Mouse (Mus musculus): Measurements from ENCODE around the gene Foxl1. TPM values are rescaled to one million over a fixed set of nuclear protein-coding genes. Genes with fewer than 3 reads are reported as not detected.

The Foxl1 gene
- polyA plus RNA-seq, 1 experiment from 2014 or later, result 1.9 TPM

GRCm38 (mm10) chr8:121113261-121113660, 14.5 kb upstream of the Foxl1 start:
- WGBS, result 2% methylated on average over 21 of the region's 21 CpGs
- Histone ChIP-seq H3K27me3 (ENCODE audit: control insufficient read depth, insufficient read depth, low read length) (peaks cover 59% of the 10 kb centered on the region), H3K9ac (ENCODE audit: low read depth, low read length) (no peak overlapping the region), H3K4me2 (replicated peaks; ENCODE audit: low read depth, low read length) (no peak overlapping the region), H3K4me1 (replicated peaks; ENCODE audit: control insufficient read depth, insufficient read depth, low read length) (peaks cover 8% of the 10 kb centered on the region; the same call in 1 of the 2 replicates), H3K4me3 (ENCODE audit: low read depth, low read length) (no peak overlapping the region), H3K9me3 (ENCODE audit: control insufficient read depth, low read length) (no peaks in the 10 kb centered on the region), H3K27ac (ENCODE audit: low read depth, low read length) (no peak overlapping the region), H3K36me3 (ENCODE audit: control insufficient read depth, insufficient read depth, low read length) (no peaks in the 10 kb centered on the region)
- ATAC-seq (ENCODE audit: low FRiP score) (peak; percentile 16; the same call in 1 of the 2 replicates), DNase-seq (ENCODE audit: low spot score) (peak; percentile 98)

GRCm38 (mm10) chr8:121115136-121115535, 12.6 kb upstream of the Foxl1 start:
- ATAC-seq (ENCODE audit: low FRiP score) (no peak), DNase-seq (ENCODE audit: low spot score) (peak; percentile 54)
- no peak overlapping the region for H3K9ac ChIP-seq (ENCODE audit: low read depth, low read length)

GRCm38 (mm10) chr8:121115948-121116347, 11.8 kb upstream of the Foxl1 start, which contains the start of gene Foxc2:
Foxc2 (plus strand) TSS chr8:121116171.
- Histone ChIP-seq H3K4me1 (replicated peaks; ENCODE audit: control insufficient read depth, insufficient read depth, low read length) (peaks cover 8% of the 10 kb centered on the region; the same call in 1 of the 2 replicates), H3K9me3 (ENCODE audit: control insufficient read depth, low read length) (no peaks in the 10 kb centered on the region), H3K4me2 (replicated peaks; ENCODE audit: low read depth, low read length) (peak within 1 kb of the TSS; percentile 55), H3K27me3 (ENCODE audit: control insufficient read depth, insufficient read depth, low read length) (peaks cover 83% of the 10 kb centered on the region), H3K4me3 (ENCODE audit: low read depth, low read length) (peak within 1 kb of the TSS; percentile 37), H3K36me3 (ENCODE audit: control insufficient read depth, insufficient read depth, low read length) (no peaks in the 10 kb centered on the region), H3K27ac (ENCODE audit: low read depth, low read length) (peak within 1 kb of the TSS; percentile 37; the same call in 1 of the 2 replicates), H3K9ac (ENCODE audit: low read depth, low read length) (peak within 1 kb of the TSS; percentile 24; the same call in 1 of the 2 replicates)
- under 1% methylated on average over 25 of the region's 25 CpGs for WGBS
- DNase-seq (ENCODE audit: low spot score) (peak; percentile 84), ATAC-seq (ENCODE audit: low FRiP score) (no peak)

More at GRCm38 (mm10) chr8:121115136-121115535, 12.6 kb upstream of the Foxl1 start:
- H3K9me3 ChIP-seq (ENCODE audit: control insufficient read depth, low read length), result no peaks in the 10 kb centered on the region
- H3K4me2 ChIP-seq (replicated peaks; ENCODE audit: low read depth, low read length), result no peak overlapping the region; the same call in 1 of the 2 replicates
- no peaks in the 10 kb centered on the region for H3K36me3 ChIP-seq (ENCODE audit: control insufficient read depth, insufficient read depth, low read length)
- H3K27ac ChIP-seq (ENCODE audit: low read depth, low read length), result no peak overlapping the region
- peaks cover 8% of the 10 kb centered on the region; the same call in 1 of the 2 replicates for H3K4me1 ChIP-seq (replicated peaks; ENCODE audit: control insufficient read depth, insufficient read depth, low read length)
- H3K27me3 ChIP-seq (ENCODE audit: control insufficient read depth, insufficient read depth, low read length), result peaks cover 75% of the 10 kb centered on the region
- H3K4me3 ChIP-seq (ENCODE audit: low read depth, low read length), result no peak overlapping the region
- WGBS, result under 1% methylated on average over 25 of the region's 25 CpGs

- DNase-seq (ENCODE audit: low spot score) (peak; percentile 69), ATAC-seq (ENCODE audit: low FRiP score) (no peak)
- under 1% methylated on average over 55 of the region's 55 CpGs for WGBS
These were observed 11.1 kb upstream of the Foxl1 start for GRCm38 (mm10) chr8:121116591-121117185.

GRCm38 (mm10) chr8:121117186-121117651, 10.5 kb upstream of the Foxl1 start:
- peak overlapping the region; percentile 55 for H3K4me2 ChIP-seq (replicated peaks; ENCODE audit: low read depth, low read length)
- WGBS, result under 1% methylated on average over 46 of the region's 62 CpGs
- no peaks in the 10 kb centered on the region for H3K9me3 ChIP-seq (ENCODE audit: control insufficient read depth, low read length)
- DNase-seq (ENCODE audit: low spot score) (peak; percentile 55), ATAC-seq (ENCODE audit: low FRiP score) (no peak)
- H3K9ac ChIP-seq (ENCODE audit: low read depth, low read length), result peak overlapping the region; percentile 21; the same call in 1 of the 2 replicates
- H3K4me3 ChIP-seq (ENCODE audit: low read depth, low read length), result peak overlapping the region; percentile 37
- H3K27me3 ChIP-seq (ENCODE audit: control insufficient read depth, insufficient read depth, low read length), result peaks cover 92% of the 10 kb centered on the region
- H3K27ac ChIP-seq (ENCODE audit: low read depth, low read length), result peak overlapping the region; percentile 34
- H3K4me1 ChIP-seq (replicated peaks; ENCODE audit: control insufficient read depth, insufficient read depth, low read length), result peaks cover 8% of the 10 kb centered on the region; the same call in 1 of the 2 replicates
- no peaks in the 10 kb centered on the region for H3K36me3 ChIP-seq (ENCODE audit: control insufficient read depth, insufficient read depth, low read length)

More at GRCm38 (mm10) chr8:121116591-121117185, 11.1 kb upstream of the Foxl1 start:
- H3K27ac ChIP-seq (ENCODE audit: low read depth, low read length), result peak overlapping the region; percentile 37; the same call in 1 of the 2 replicates
- H3K4me1 ChIP-seq (replicated peaks; ENCODE audit: control insufficient read depth, insufficient read depth, low read length), result peaks cover 8% of the 10 kb centered on the region; the same call in 1 of the 2 replicates
- peak overlapping the region; percentile 24; the same call in 1 of the 2 replicates for H3K9ac ChIP-seq (ENCODE audit: low read depth, low read length)
- H3K4me3 ChIP-seq (ENCODE audit: low read depth, low read length), result peak overlapping the region; percentile 37
- no peaks in the 10 kb centered on the region for H3K9me3 ChIP-seq (ENCODE audit: control insufficient read depth, low read length)
- peaks cover 89% of the 10 kb centered on the region for H3K27me3 ChIP-seq (ENCODE audit: control insufficient read depth, insufficient read depth, low read length)
- H3K4me2 ChIP-seq (replicated peaks; ENCODE audit: low read depth, low read length), result peak overlapping the region; percentile 55
- no peaks in the 10 kb centered on the region for H3K36me3 ChIP-seq (ENCODE audit: control insufficient read depth, insufficient read depth, low read length)

- no peaks in the 10 kb centered on the region for H3K36me3 ChIP-seq (ENCODE audit: control insufficient read depth, insufficient read depth, low read length)
- DNase-seq (ENCODE audit: low spot score) (peak; percentile 59), ATAC-seq (ENCODE audit: low FRiP score) (no peak)
- H3K27ac ChIP-seq (ENCODE audit: low read depth, low read length), result no peak overlapping the region
- whole genome bisulfite sequencing, result 2% methylated on average over 28 of the region's 28 CpGs
- no peak overlapping the region for H3K9ac ChIP-seq (ENCODE audit: low read depth, low read length)
- H3K4me3 ChIP-seq (ENCODE audit: low read depth, low read length), result peak overlapping the region; percentile 37
- peak overlapping the region; percentile 0; the same call in 1 of the 2 replicates for H3K4me2 ChIP-seq (replicated peaks; ENCODE audit: low read depth, low read length)
- H3K4me1 ChIP-seq (replicated peaks; ENCODE audit: control insufficient read depth, insufficient read depth, low read length), result peaks cover 8% of the 10 kb centered on the region; the same call in 1 of the 2 replicates
- H3K9me3 ChIP-seq (ENCODE audit: control insufficient read depth, low read length), result no peaks in the 10 kb centered on the region
- H3K27me3 ChIP-seq (ENCODE audit: control insufficient read depth, insufficient read depth, low read length), result peaks cover 94% of the 10 kb centered on the region
These were observed 9.8 kb upstream of the Foxl1 start for GRCm38 (mm10) chr8:121117906-121118305.

- Histone ChIP-seq H3K9ac (ENCODE audit: low read depth, low read length) (no peak overlapping the region), H3K27me3 (ENCODE audit: control insufficient read depth, insufficient read depth, low read length) (peaks cover 98% of the 10 kb centered on the region), H3K4me3 (ENCODE audit: low read depth, low read length) (peak overlapping the region; percentile 24), H3K4me1 (replicated peaks; ENCODE audit: control insufficient read depth, insufficient read depth, low read length) (peaks cover 8% of the 10 kb centered on the region; the same call in 1 of the 2 replicates), H3K27ac (ENCODE audit: low read depth, low read length) (no peak overlapping the region), H3K4me2 (replicated peaks; ENCODE audit: low read depth, low read length) (no peak overlapping the region), H3K9me3 (ENCODE audit: control insufficient read depth, low read length) (no peaks in the 10 kb centered on the region), H3K36me3 (ENCODE audit: control insufficient read depth, insufficient read depth, low read length) (no peaks in the 10 kb centered on the region)
- no peak for ATAC-seq (ENCODE audit: low FRiP score)
- WGBS, result 2% methylated on average over 18 of the region's 18 CpGs
- DNase-seq (ENCODE audit: low spot score), result peak; percentile 62
These were observed 8.9 kb upstream of the Foxl1 start for GRCm38 (mm10) chr8:121118634-121119420.

GRCm38 (mm10) chr8:121119635-121120455, 7.9 kb upstream of the Foxl1 start:
- H3K4me2 ChIP-seq (replicated peaks; ENCODE audit: low read depth, low read length), result no peak overlapping the region
- no peak for ATAC-seq (ENCODE audit: low FRiP score)
- H3K4me1 ChIP-seq (replicated peaks; ENCODE audit: control insufficient read depth, insufficient read depth, low read length), result peaks cover 8% of the 10 kb centered on the region; the same call in 1 of the 2 replicates
- no peak overlapping the region for H3K27ac ChIP-seq (ENCODE audit: low read depth, low read length)
- 5% methylated on average over 12 of the region's 12 CpGs for WGBS
- DNase-seq (ENCODE audit: low spot score), result peak; percentile 48
- peak overlapping the region; percentile 12; the same call in 1 of the 2 replicates for H3K4me3 ChIP-seq (ENCODE audit: low read depth, low read length)
- H3K27me3 ChIP-seq (ENCODE audit: control insufficient read depth, insufficient read depth, low read length), result peaks cover 97% of the 10 kb centered on the region
- no peaks in the 10 kb centered on the region for H3K36me3 ChIP-seq (ENCODE audit: control insufficient read depth, insufficient read depth, low read length)
- no peaks in the 10 kb centered on the region for H3K9me3 ChIP-seq (ENCODE audit: control insufficient read depth, low read length)
- no peak overlapping the region for H3K9ac ChIP-seq (ENCODE audit: low read depth, low read length)
